Comparison of ENCODE assay signal across 12 mouse cellular contexts in the genomic region with DNA sequence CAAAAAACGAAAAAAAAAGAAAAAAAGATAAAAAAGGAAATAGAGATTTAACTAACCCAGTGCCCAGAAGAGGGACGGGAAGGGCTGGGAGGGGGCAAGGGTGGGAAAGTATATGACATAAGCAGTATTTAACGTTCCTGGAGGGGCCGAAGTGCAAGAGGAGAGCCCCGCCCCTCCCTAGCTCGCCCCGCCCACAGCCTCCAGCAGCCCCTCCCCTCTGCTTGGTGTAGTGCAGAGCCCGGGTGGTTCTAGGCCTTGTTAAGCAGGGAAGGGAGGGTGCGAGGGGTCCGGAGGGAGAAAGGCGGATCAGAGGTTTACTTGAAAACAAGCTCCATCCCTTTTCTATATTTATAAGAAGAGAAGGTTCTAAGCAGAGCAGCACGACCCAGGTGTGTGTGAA. TPM values are rescaled to one million over a fixed set of nuclear protein-coding genes. Genes with fewer than 3 reads are reported as not detected.
A peak's percentile ranks its signal among the peaks of the same experiment; 100 is the strongest.
DNase-seq lines count a peak whose midpoint lies in the region; ATAC-seq and TF ChIP-seq lines count a peak whose summit lies in the region.
"Had no signal": no experiment of that assay in that cellular context is flagged by ENCODE, and none has a peak within 500 bp of the region (broad histone marks: within the 10 kb centered on the region; RNA-seq: fewer than 3 reads in every experiment).

No protein-coding gene starts in this region.

- no peak for TF ChIP-seq CTCF in hindbrain, postnatal 0 days (IDR thresholded peaks at IDR 0.05; ENCODE audit: low read depth)

- WGBS in forebrain, embryonic 16.5 days, result 20% methylated on average over 12 of the region's 12 CpGs
- 20% methylated on average over 12 of the region's 12 CpGs for WGBS in forebrain, embryonic 12.5 days
- 22% methylated on average over 12 of the region's 12 CpGs for WGBS in hindbrain, postnatal 0 days
- WGBS in liver, embryonic 15.5 days (ENCODE audit: insufficient replicate concordance), result 26% methylated on average over 12 of the region's 12 CpGs

- peak overlapping the region; percentile 20; the same call in 1 of the 2 replicates for H3K27ac ChIP-seq in forebrain, embryonic 16.5 days (ENCODE audit: low read length)
- H3K27ac ChIP-seq in forebrain, embryonic 12.5 days, result no peak overlapping the region
- peak overlapping the region; percentile 49; the same call in 1 of the 2 replicates for H3K27ac ChIP-seq in hindbrain, postnatal 0 days
- H3K27ac ChIP-seq in liver, embryonic 15.5 days (replicated peaks), result no peak overlapping the region
- H3K27ac ChIP-seq: heart, embryonic 15.5 days had no signal

- peak; percentile 28 for DNase-seq in ES-CJ7 (ENCODE audit: low read depth, low spot score)
- DNase-seq in hindbrain, postnatal 0 days (ENCODE audit: low spot score), result no peak
- no peak for DNase-seq in right cerebral cortex, postnatal 36 days (ENCODE audit: low spot score in 2 of 2)
- no peak for DNase-seq in gastrocnemius, postnatal 4 days (ENCODE audit: low spot score in 2 of 2)
- no peak for DNase-seq in left cerebral cortex, postnatal 14 days (ENCODE audit: low spot score in 2 of 2)
- DNase-seq: lung, adult 18-20 months; right cerebral cortex, adult 18-20 months had no signal

- no peaks in the 10 kb centered on the region for H3K27me3 ChIP-seq in forebrain, embryonic 16.5 days (replicated peaks; ENCODE audit: control insufficient read depth, insufficient read depth, low read length)
- H3K27me3 ChIP-seq in forebrain, embryonic 12.5 days, result no peaks in the 10 kb centered on the region
- no peaks in the 10 kb centered on the region for H3K27me3 ChIP-seq in hindbrain, postnatal 0 days (ENCODE audit: insufficient read depth, low read length)
- H3K27me3 ChIP-seq in liver, embryonic 15.5 days, result no peaks in the 10 kb centered on the region
- H3K27me3 ChIP-seq: heart, embryonic 15.5 days had no signal

- no peak overlapping the region for H3K4me3 ChIP-seq in forebrain, embryonic 16.5 days (replicated peaks; ENCODE audit: low read length)
- no peak overlapping the region for H3K4me3 ChIP-seq in forebrain, embryonic 12.5 days (replicated peaks)
- no peak overlapping the region for H3K4me3 ChIP-seq in hindbrain, postnatal 0 days (ENCODE audit: low read length)
- no peak overlapping the region for H3K4me3 ChIP-seq in liver, embryonic 15.5 days (replicated peaks)
- H3K4me3 ChIP-seq: heart, embryonic 15.5 days; layer of hippocampus, adult 2 months had no signal

- H3K4me1 ChIP-seq in forebrain, embryonic 16.5 days (replicated peaks; ENCODE audit: control insufficient read depth, insufficient read depth, low read length), result peaks cover 10% of the 10 kb centered on the region; the same call in 1 of the 2 replicates
- H3K4me1 ChIP-seq in forebrain, embryonic 12.5 days, result no peaks in the 10 kb centered on the region
- no peaks in the 10 kb centered on the region for H3K4me1 ChIP-seq in hindbrain, postnatal 0 days (ENCODE audit: insufficient read depth, low read length)
- no peaks in the 10 kb centered on the region; the same call in 1 of the 2 replicates for H3K4me1 ChIP-seq in liver, embryonic 15.5 days (replicated peaks)
- H3K4me1 ChIP-seq: heart, embryonic 15.5 days had no signal

- no peak overlapping the region for H3K9ac ChIP-seq in forebrain, embryonic 16.5 days (replicated peaks; ENCODE audit: low read depth, low read length)
- no peak overlapping the region for H3K9ac ChIP-seq in forebrain, embryonic 12.5 days
- no peak overlapping the region for H3K9ac ChIP-seq in hindbrain, postnatal 0 days (replicated peaks; ENCODE audit: low read length)
- no peak overlapping the region for H3K9ac ChIP-seq in liver, embryonic 15.5 days
- H3K9ac ChIP-seq: heart, embryonic 15.5 days had no signal

- H3K36me3 ChIP-seq in forebrain, embryonic 16.5 days (ENCODE audit: control insufficient read depth, insufficient read depth), result peaks cover 19% of the 10 kb centered on the region; the same call in 1 of the 2 replicates
- H3K36me3 ChIP-seq in forebrain, embryonic 12.5 days (replicated peaks), result peaks cover 73% of the 10 kb centered on the region
- H3K36me3 ChIP-seq in hindbrain, postnatal 0 days (ENCODE audit: insufficient read depth, low read length), result peaks cover 37% of the 10 kb centered on the region
- H3K36me3 ChIP-seq in liver, embryonic 15.5 days (replicated peaks), result peaks cover 5% of the 10 kb centered on the region; the same call in 1 of the 2 replicates

- H3K9me3 ChIP-seq in forebrain, embryonic 16.5 days (ENCODE audit: control insufficient read depth, low read length), result no peaks in the 10 kb centered on the region
- H3K9me3 ChIP-seq in forebrain, embryonic 12.5 days, result no peaks in the 10 kb centered on the region
- no peaks in the 10 kb centered on the region for H3K9me3 ChIP-seq in hindbrain, postnatal 0 days (ENCODE audit: low read length)
- H3K9me3 ChIP-seq in liver, embryonic 15.5 days (replicated peaks), result no peaks in the 10 kb centered on the region
- H3K9me3 ChIP-seq: heart, embryonic 15.5 days had no signal

- intact Hi-C loops in left cerebral cortex, postnatal 14 days (cut with DNase I), result no loop called here

- ATAC-seq in forebrain, embryonic 16.5 days, result peak; percentile 50; the same call in 1 of the 2 replicates
- ATAC-seq in forebrain, embryonic 12.5 days (ENCODE audit: low FRiP score), result no peak; the same call in 1 of the 2 replicates
- no peak for ATAC-seq in hindbrain, postnatal 0 days
- ATAC-seq in liver, embryonic 15.5 days (ENCODE audit: insufficient read depth), result peak; percentile 47; the same call in 1 of the 2 replicates

- H3K4me2 ChIP-seq in forebrain, embryonic 16.5 days (ENCODE audit: low read length), result no peak overlapping the region
- no peak overlapping the region for H3K4me2 ChIP-seq in forebrain, embryonic 12.5 days
- no peak overlapping the region for H3K4me2 ChIP-seq in hindbrain, postnatal 0 days (ENCODE audit: low read depth, low read length)
- H3K4me2 ChIP-seq in liver, embryonic 15.5 days, result no peak overlapping the region
- H3K4me2 ChIP-seq: heart, embryonic 15.5 days had no signal

RNA-seq across cellular contexts. Expression of a gene that starts 13.6 kb away (rescaled TPM):
- polyA plus RNA-seq in forebrain, embryonic 16.5 days (2015; fragmentation: Nextera tagmentation; extraction: Ambion mirVana), result 38.3 and 42.0 TPM in 2 replicates
- 22.8 and 24.2 TPM in 2 replicates for polyA plus RNA-seq in forebrain, embryonic 12.5 days (2016; fragmentation: Nextera tagmentation; extraction: Ambion mirVana)
- 27.8 and 35.2 TPM in 2 replicates for total RNA-seq in hindbrain, postnatal 0 days (2014; rRNA removed)
- polyA plus RNA-seq in hindbrain, postnatal 0 days (2015; fragmentation: Nextera tagmentation; extraction: Ambion mirVana), result 44.3 and 48.6 TPM in 2 replicates
- 22.4 and 26.2 TPM in 2 replicates for polyA plus RNA-seq in liver, embryonic 15.5 days (2015; fragmentation: Nextera tagmentation; extraction: Ambion mirVana)
- 10 to 100 TPM; 23.0 to 23.1 TPM for total RNA-seq in gastrocnemius, postnatal 4 days (2021)
- 10 to 100 TPM; 36.5 to 41.2 TPM for total RNA-seq in left cerebral cortex, postnatal 14 days (2021)

RNA-seq across cellular contexts. Expression of a gene that starts 13.8 kb away (rescaled TPM):
- polyA plus RNA-seq in forebrain, embryonic 16.5 days (2015; fragmentation: Nextera tagmentation; extraction: Ambion mirVana), result 1.4 and 2.4 TPM in 2 replicates
- 5.3 and 5.5 TPM in 2 replicates for polyA plus RNA-seq in forebrain, embryonic 12.5 days (2016; fragmentation: Nextera tagmentation; extraction: Ambion mirVana)
- 0.11 and 0.16 TPM in 2 replicates for total RNA-seq in hindbrain, postnatal 0 days (2014; rRNA removed)
- 1.8 and 2.1 TPM in 2 replicates for polyA plus RNA-seq in hindbrain, postnatal 0 days (2015; fragmentation: Nextera tagmentation; extraction: Ambion mirVana)
- 2.4 and 3.5 TPM in 2 replicates for polyA plus RNA-seq in liver, embryonic 15.5 days (2015; fragmentation: Nextera tagmentation; extraction: Ambion mirVana)
- under 1 TPM in 1 of 2 experiments, not detected in 1; 0.47 TPM for total RNA-seq in gastrocnemius, postnatal 4 days (2021)
- total RNA-seq in left cerebral cortex, postnatal 14 days (2021), result under 1 TPM; 0.42 to 0.77 TPM

RNA-seq across cellular contexts. Expression of a gene that starts 21.4 kb away (rescaled TPM):
- 5.7 and 8.6 TPM in 2 replicates for polyA plus RNA-seq in forebrain, embryonic 16.5 days (2015; fragmentation: Nextera tagmentation; extraction: Ambion mirVana)
- 5.6 and 6.8 TPM in 2 replicates for polyA plus RNA-seq in forebrain, embryonic 12.5 days (2016; fragmentation: Nextera tagmentation; extraction: Ambion mirVana)
- total RNA-seq in hindbrain, postnatal 0 days (2014; rRNA removed), result 1.6 and 1.8 TPM in 2 replicates
- 4.0 and 4.9 TPM in 2 replicates for polyA plus RNA-seq in hindbrain, postnatal 0 days (2015; fragmentation: Nextera tagmentation; extraction: Ambion mirVana)
- polyA plus RNA-seq in liver, embryonic 15.5 days (2015; fragmentation: Nextera tagmentation; extraction: Ambion mirVana), result 1.4 and 1.5 TPM in 2 replicates
- 1 to 10 TPM; 1.8 to 2.6 TPM for total RNA-seq in gastrocnemius, postnatal 4 days (2021)
- total RNA-seq in left cerebral cortex, postnatal 14 days (2021), result 1 to 10 TPM; 2.9 to 4.0 TPM

RNA-seq across cellular contexts. Expression of a gene that starts 40.2 kb away (rescaled TPM):
- 101 TPM in 2 replicates for polyA plus RNA-seq in forebrain, embryonic 16.5 days (2015; fragmentation: Nextera tagmentation; extraction: Ambion mirVana)
- 83.2 and 83.5 TPM in 2 replicates for polyA plus RNA-seq in forebrain, embryonic 12.5 days (2016; fragmentation: Nextera tagmentation; extraction: Ambion mirVana)
- 361 and 373 TPM in 2 replicates for total RNA-seq in hindbrain, postnatal 0 days (2014; rRNA removed)
- polyA plus RNA-seq in hindbrain, postnatal 0 days (2015; fragmentation: Nextera tagmentation; extraction: Ambion mirVana), result 177 and 182 TPM in 2 replicates
- polyA plus RNA-seq in liver, embryonic 15.5 days (2015; fragmentation: Nextera tagmentation; extraction: Ambion mirVana), result 1.8 and 1.9 TPM in 2 replicates
- total RNA-seq in gastrocnemius, postnatal 4 days (2021), result 10 to 100 TPM; 41.2 to 41.5 TPM
- total RNA-seq in left cerebral cortex, postnatal 14 days (2021), result 100 to 1,000 TPM; 392 to 397 TPM

Comparison
In these comparisons a context has a peak if more than half of its experiments do, and no peak if none do; other contexts are left out.
1. ATAC-seq: peak in forebrain, embryonic 16.5 days (single experiment) and liver, embryonic 15.5 days (single experiment); none in forebrain, embryonic 12.5 days (single experiment) and hindbrain, postnatal 0 days (single experiment).
2. H3K27ac ChIP-seq: peak in forebrain, embryonic 16.5 days (single experiment) and hindbrain, postnatal 0 days (single experiment); none in forebrain, embryonic 12.5 days (single experiment) and liver, embryonic 15.5 days (single experiment).